Mouse (Mus musculus) neural tube, embryonic 12.5 days (tissue): Measurements from ENCODE around the gene Grk3. TPM values are rescaled to one million over a fixed set of nuclear protein-coding genes. Genes with fewer than 3 reads are reported as not detected.

ENCODE experiments used
- ATAC-seq: fragments of 200-750 bp; cut with Nextera tagmentation; 2 replicates; pipeline ENCODE4 v1.8.0; 2017; ENCODE audit warnings: low read depth, mild to moderate bottlenecking, moderate TSS enrichment, moderate library complexity; ENCODE audit not compliant: low FRiP score
- H3K27ac ChIP-seq: fragments of 300-500 bp; sonication (generic); 2 replicates; pipeline ENCODE4 v1.5.1; 2016
- H3K27me3 ChIP-seq: fragments of 300-500 bp; sonication (generic); replicated peaks from 2 replicates; pipeline ENCODE4 v1.6.1; 2016; ENCODE audit warnings: mild to moderate bottlenecking
- H3K36me3 ChIP-seq: fragments of 300-500 bp; sonication (generic); 2 replicates; pipeline ENCODE4 v1.6.1; 2016; ENCODE audit warnings: mild to moderate bottlenecking
- H3K4me1 ChIP-seq: fragments of 300-500 bp; sonication (generic); 2 replicates; pipeline ENCODE4 v1.6.1; 2016
- H3K4me2 ChIP-seq: fragments of 300-500 bp; sonication (generic); replicated peaks from 2 replicates; pipeline ENCODE4 v1.6.1; 2016; ENCODE audit warnings: mild to moderate bottlenecking
- H3K4me3 ChIP-seq: fragments of 300-500 bp; sonication (generic); 2 replicates; pipeline ENCODE4 v1.5.1; 2016
- H3K9ac ChIP-seq: fragments of 300-500 bp; sonication (generic); 2 replicates; pipeline ENCODE4 v1.6.1; 2016; ENCODE audit warnings: mild to moderate bottlenecking
- H3K9me3 ChIP-seq: fragments of 300-500 bp; sonication (generic); 2 replicates; pipeline ENCODE4 v1.6.1; 2016; ENCODE audit warnings: mild to moderate bottlenecking
- WGBS: fragments of 180-500 bp; shearing (Covaris S2); methylation state at CpG from one replicate; pipeline ENCODE4 v1.1.7; 2016; 5-methylcytosine and 5-hydroxymethylcytosine counted together
- polyA plus RNA-seq: library from polyadenylated mRNA; unstranded; fragments of >200 nt; fragmentation: Nextera tagmentation; extraction: Ambion mirVana; gene quantifications from 2 replicates; pipeline ENCODE4 v1.2.1, GENCODE M21; 2016

Grk3 gene
- polyA plus RNA-seq, 1 experiment from 2014 or later: 8.8 TPM

DNA sequence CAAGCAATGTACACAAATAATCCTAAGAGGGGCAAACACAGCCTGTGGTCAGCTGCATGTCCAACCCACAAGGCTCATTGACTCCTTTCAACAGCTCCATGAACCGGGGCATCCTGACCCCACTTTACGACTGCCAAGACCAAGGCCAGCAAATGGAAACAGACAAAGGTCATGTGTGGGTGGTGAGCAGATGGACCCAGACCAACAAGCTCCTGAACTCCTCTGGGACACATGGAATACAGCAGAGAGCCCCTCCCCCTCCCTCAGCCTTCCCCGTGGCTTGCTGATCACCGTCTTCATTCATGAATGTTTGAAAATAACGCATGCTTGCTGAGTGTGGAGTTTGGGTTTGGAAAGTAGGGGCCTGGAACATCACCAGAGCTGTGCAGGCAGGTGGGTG lies 57.3 kb downstream of the Grk3 start:
- H3K4me2 ChIP-seq: no peak overlapping the region
- H3K4me3 ChIP-seq: no peak overlapping the region
- WGBS: 45% methylated on average over 5 of the region's 5 CpGs
- no peak for ATAC-seq
- no peaks in the 10 kb centered on the region for H3K36me3 ChIP-seq
- no peak overlapping the region for H3K27ac ChIP-seq
- no peaks in the 10 kb centered on the region for H3K27me3 ChIP-seq
- peaks cover 17% of the 10 kb centered on the region for H3K4me1 ChIP-seq
- no peak overlapping the region for H3K9ac ChIP-seq
- no peaks in the 10 kb centered on the region for H3K9me3 ChIP-seq

DNA sequence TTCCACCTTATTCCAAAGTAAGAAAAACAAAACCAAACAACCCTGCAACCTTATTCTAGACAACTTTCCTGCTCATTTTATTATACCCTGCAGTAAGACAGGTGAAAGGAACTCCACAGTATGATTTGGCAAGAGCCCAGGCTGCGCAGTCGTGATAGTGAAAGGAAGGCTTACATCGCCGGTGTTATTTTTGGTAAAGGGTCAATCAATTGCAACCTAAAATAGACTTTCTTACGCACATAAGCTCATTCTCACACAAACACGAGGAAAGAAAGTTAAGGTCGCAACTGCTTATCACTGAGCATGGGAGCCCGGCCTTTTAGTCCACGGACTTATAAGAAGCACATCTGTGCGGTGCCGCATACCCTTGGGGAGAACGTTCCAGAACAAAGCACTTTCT lies 58.8 kb downstream of the Grk3 start:
- Histone ChIP-seq H3K9me3 (no peaks in the 10 kb centered on the region), H3K27me3 (no peaks in the 10 kb centered on the region), H3K9ac (no peak overlapping the region), H3K4me3 (no peak overlapping the region), H3K36me3 (no peaks in the 10 kb centered on the region), H3K4me1 (peaks cover 17% of the 10 kb centered on the region), H3K4me2 (no peak overlapping the region), H3K27ac (no peak overlapping the region)
- WGBS: 85% methylated on average over 12 of the region's 12 CpGs
- ATAC-seq: no peak

DNA sequence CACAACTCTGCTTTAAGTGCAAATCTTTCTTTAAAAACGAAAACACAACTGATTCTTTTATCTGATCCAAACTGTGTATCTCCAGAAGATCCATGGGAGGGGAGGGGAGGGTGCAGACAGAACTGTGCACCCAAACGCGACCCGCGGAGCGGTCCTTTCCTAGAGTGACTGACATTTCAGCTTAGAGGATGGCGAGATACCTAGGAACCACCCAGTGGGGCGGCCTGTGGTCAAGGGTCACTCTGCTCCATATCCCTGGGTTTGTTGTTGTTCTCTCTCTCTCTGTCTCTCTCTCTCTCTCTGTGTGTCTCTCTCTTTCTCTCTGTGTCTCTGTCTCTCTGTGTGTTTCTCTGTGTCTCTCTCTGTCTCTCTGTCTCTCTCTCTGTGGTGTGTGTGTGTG lies 59.2 kb downstream of the Grk3 start:
- no peak overlapping the region for H3K27ac ChIP-seq
- no peak overlapping the region for H3K4me3 ChIP-seq
- no peaks in the 10 kb centered on the region for H3K36me3 ChIP-seq
- no peaks in the 10 kb centered on the region for H3K27me3 ChIP-seq
- WGBS: 86% methylated on average over 8 of the region's 8 CpGs
- no peaks in the 10 kb centered on the region for H3K9me3 ChIP-seq
- ATAC-seq: no peak
- H3K4me1 ChIP-seq: peaks cover 17% of the 10 kb centered on the region
- no peak overlapping the region for H3K9ac ChIP-seq
- H3K4me2 ChIP-seq: no peak overlapping the region

DNA sequence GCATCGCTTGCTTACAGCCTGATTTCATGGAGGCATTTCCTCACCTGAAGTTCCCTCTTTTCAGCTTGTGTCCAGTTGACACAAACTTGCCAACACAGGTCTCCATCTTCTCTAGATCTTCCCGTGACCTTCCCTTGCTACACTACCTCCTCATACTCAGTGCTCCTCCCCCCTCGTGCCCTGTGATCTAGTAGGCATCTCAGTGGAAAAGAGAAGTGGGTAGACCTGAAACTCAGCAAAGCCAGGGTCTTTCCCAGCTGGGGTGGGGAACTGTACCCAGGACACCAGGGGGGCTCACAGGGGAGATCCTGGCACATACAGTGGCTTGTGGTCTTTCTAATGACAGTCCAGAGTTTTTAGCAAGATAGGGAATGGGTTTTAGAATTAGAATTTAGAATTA lies 64.7 kb downstream of the Grk3 start:
- no peak overlapping the region for H3K9ac ChIP-seq
- no peak overlapping the region for H3K4me2 ChIP-seq
- no peak for ATAC-seq
- H3K27me3 ChIP-seq: no peaks in the 10 kb centered on the region
- no peaks in the 10 kb centered on the region; the same call in 1 of the 2 replicates for H3K4me1 ChIP-seq
- 91% methylated on average over 3 of the region's 3 CpGs for WGBS
- H3K9me3 ChIP-seq: no peaks in the 10 kb centered on the region
- no peak overlapping the region for H3K4me3 ChIP-seq
- H3K36me3 ChIP-seq: no peaks in the 10 kb centered on the region
- H3K27ac ChIP-seq: no peak overlapping the region

DNA sequence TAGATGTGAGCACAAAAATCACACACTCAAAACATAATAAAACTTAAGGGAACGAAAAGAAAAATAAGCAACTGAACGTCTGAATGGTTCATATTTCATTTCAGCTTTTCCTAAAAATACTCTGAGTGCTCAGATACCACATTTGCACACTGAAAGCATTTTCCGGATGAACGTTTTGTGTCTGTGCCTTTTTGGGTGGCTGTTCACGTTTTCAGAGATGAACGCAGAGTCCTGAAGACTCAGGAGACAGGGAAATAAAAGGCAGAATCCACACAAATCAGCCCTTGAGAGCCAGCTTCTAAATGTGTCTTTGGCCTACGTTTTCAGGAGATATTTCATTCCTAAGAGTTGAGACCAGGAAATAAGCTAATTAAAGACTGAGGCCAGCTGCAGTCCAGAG lies 69.7 kb downstream of the Grk3 start:
- H3K9ac ChIP-seq: no peak overlapping the region
- WGBS: 79% methylated on average over 7 of the region's 7 CpGs
- ATAC-seq: no peak
- H3K4me2 ChIP-seq: no peak overlapping the region
- no peaks in the 10 kb centered on the region for H3K36me3 ChIP-seq
- H3K27me3 ChIP-seq: no peaks in the 10 kb centered on the region
- H3K9me3 ChIP-seq: no peaks in the 10 kb centered on the region
- no peak overlapping the region for H3K4me3 ChIP-seq
- no peak overlapping the region for H3K27ac ChIP-seq
- H3K4me1 ChIP-seq: no peaks in the 10 kb centered on the region

- 48% methylated on average over 7 of the region's 7 CpGs for WGBS
- ATAC-seq: no peak
- H3K4me3 ChIP-seq: no peak overlapping the region
- H3K9ac ChIP-seq: no peak overlapping the region
- H3K4me1 ChIP-seq: no peaks in the 10 kb centered on the region
- no peaks in the 10 kb centered on the region for H3K27me3 ChIP-seq
- H3K27ac ChIP-seq: no peak overlapping the region
- H3K9me3 ChIP-seq: no peaks in the 10 kb centered on the region
- no peak overlapping the region for H3K4me2 ChIP-seq
- H3K36me3 ChIP-seq: no peaks in the 10 kb centered on the region
Measured at GRCm38 (mm10) chr5:112942244-112942643, 73.3 kb downstream of the Grk3 start.

DNA sequence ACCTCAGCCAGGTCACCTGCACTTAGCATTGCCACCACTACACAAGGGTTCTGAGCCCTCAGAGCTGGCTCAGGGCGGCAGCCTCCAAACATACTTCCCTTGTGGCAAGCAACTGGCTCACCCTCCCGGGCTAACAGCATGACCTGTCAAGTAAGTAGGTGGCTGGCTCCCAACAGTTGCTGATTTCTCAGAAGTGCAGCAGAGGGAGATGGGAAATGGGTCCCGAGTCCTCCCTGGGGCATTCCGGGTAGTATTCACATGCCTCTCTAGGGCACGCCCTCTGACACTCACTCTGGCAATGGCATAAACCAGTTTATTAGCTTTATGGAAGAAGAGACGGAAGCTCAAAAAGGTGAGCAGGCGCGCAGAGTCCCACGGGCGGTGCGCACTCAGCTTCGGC lies 74.6 kb downstream of the Grk3 start:
- H3K9ac ChIP-seq: no peak overlapping the region
- H3K36me3 ChIP-seq: no peaks in the 10 kb centered on the region
- no peak for ATAC-seq
- no peak overlapping the region for H3K27ac ChIP-seq
- 92% methylated on average over 12 of the region's 12 CpGs for WGBS
- no peak overlapping the region for H3K4me2 ChIP-seq
- no peaks in the 10 kb centered on the region for H3K4me1 ChIP-seq
- H3K9me3 ChIP-seq: no peaks in the 10 kb centered on the region
- H3K4me3 ChIP-seq: no peak overlapping the region
- no peaks in the 10 kb centered on the region for H3K27me3 ChIP-seq

GRCm38 (mm10) chr5:112936632-112937031 lies 79.0 kb downstream of the Grk3 start:
- no peak for ATAC-seq
- H3K36me3 ChIP-seq: peaks cover 3% of the 10 kb centered on the region; the same call in 1 of the 2 replicates
- H3K9me3 ChIP-seq: no peaks in the 10 kb centered on the region
- H3K4me2 ChIP-seq: no peak overlapping the region
- H3K27ac ChIP-seq: no peak overlapping the region
- no peak overlapping the region for H3K4me3 ChIP-seq
- no peak overlapping the region for H3K9ac ChIP-seq
- WGBS: 87% methylated on average over 10 of the region's 10 CpGs
- H3K27me3 ChIP-seq: no peaks in the 10 kb centered on the region
- H3K4me1 ChIP-seq: peaks cover 5% of the 10 kb centered on the region; the same call in 1 of the 2 replicates

- no peak for ATAC-seq
Measured at GRCm38 (mm10) chr5:112935436-112935835, 80.2 kb downstream of the Grk3 start.

DNA sequence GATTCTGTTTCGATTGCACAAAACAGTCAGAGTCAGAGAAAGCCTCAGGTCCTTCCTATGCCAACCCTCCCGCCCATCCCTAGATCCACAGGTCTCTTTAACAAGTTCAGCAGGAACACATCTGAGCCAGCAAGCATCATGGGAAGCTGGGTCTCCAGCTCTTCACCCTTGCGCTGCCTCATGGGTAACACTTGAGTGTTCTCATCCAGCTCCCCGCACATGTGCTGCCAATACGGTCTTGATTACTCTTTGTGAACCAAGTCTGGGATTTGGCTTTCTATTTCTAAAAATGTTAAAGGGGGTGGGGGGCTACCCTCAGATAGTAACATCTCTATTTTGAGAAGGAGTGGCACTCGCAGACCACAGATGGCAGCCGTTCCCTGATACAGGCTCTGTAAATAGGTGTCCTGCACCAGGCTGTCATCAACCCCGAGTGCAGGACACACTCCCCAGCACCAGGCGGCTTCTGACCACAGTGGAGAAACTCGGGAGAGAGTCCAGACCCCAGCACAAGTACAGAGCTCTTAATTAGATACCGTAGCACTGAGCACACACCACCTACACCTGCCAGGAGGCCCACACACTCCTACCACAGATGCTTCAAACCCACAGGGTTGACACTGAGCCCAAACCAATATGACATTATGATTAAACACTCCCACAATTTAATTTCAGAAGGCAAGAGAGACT lies 82.6 kb downstream of the Grk3 start:
- WGBS: 80% methylated on average over 11 of the region's 11 CpGs
- Histone ChIP-seq H3K4me2 (no peak overlapping the region), H3K4me1 (peaks cover 7% of the 10 kb centered on the region; the same call in 1 of the 2 replicates), H3K27ac (no peak overlapping the region), H3K27me3 (no peaks in the 10 kb centered on the region), H3K9ac (no peak overlapping the region), H3K36me3 (peaks cover 3% of the 10 kb centered on the region; the same call in 1 of the 2 replicates), H3K4me3 (no peak overlapping the region), H3K9me3 (no peaks in the 10 kb centered on the region)
- no peak for ATAC-seq

More at GRCm38 (mm10) chr5:112935436-112935835, 80.2 kb downstream of the Grk3 start:
- H3K9me3 ChIP-seq: no peaks in the 10 kb centered on the region
- no peak overlapping the region for H3K27ac ChIP-seq
- H3K4me1 ChIP-seq: peaks cover 5% of the 10 kb centered on the region; the same call in 1 of the 2 replicates
- H3K4me3 ChIP-seq: no peak overlapping the region
- no peak overlapping the region for H3K4me2 ChIP-seq
- WGBS: 93% methylated on average over 8 of the region's 8 CpGs
- H3K36me3 ChIP-seq: peaks cover 3% of the 10 kb centered on the region; the same call in 1 of the 2 replicates
- H3K9ac ChIP-seq: no peak overlapping the region
- no peaks in the 10 kb centered on the region for H3K27me3 ChIP-seq

- WGBS: 79% methylated on average over 5 of the region's 5 CpGs
- peaks cover 9% of the 10 kb centered on the region; the same call in 1 of the 2 replicates for H3K4me1 ChIP-seq
- H3K27me3 ChIP-seq: no peaks in the 10 kb centered on the region
- no peak overlapping the region for H3K4me2 ChIP-seq
- H3K36me3 ChIP-seq: peaks cover 3% of the 10 kb centered on the region; the same call in 1 of the 2 replicates
- no peak overlapping the region for H3K4me3 ChIP-seq
- no peak for ATAC-seq
- no peak overlapping the region for H3K9ac ChIP-seq
- H3K9me3 ChIP-seq: no peaks in the 10 kb centered on the region
- no peak overlapping the region for H3K27ac ChIP-seq
Measured at GRCm38 (mm10) chr5:112931901-112932300, 83.7 kb downstream of the Grk3 start.

DNA sequence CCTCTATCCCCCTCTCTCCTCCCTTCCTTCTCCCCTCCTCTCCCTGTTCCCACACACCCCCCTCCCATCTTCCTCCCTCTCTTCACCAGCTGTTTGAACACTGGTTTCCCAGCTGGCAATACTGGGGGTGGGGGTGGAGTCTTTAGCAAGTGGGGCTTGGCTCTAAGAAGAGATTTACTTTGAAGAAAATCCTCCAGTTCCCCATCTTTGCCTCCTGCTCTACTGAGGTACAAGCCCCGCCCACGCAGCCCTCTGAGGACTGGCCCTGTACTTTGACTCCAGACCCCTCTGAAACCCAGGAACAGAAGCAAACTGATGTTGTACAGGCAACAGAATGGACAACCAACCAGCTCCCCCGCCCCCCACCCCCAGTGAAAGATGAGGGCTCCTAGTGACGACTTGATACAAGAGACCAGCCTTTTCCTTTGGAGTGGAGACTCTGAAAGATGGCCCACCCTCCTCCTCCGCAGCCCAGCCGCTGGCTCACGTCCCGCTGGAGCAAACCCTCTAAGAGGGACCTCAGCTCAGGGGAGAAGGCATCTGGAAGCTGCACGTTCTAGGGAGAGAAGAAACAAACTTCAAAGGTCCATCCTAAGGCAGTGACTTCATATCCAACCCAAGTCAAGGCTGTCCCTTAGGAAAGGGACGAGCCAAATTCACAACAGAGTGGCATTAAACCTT lies 87.2 kb downstream of the Grk3 start:
- 53% methylated on average over 10 of the region's 10 CpGs for WGBS
- Histone ChIP-seq H3K4me1 (peaks cover 4% of the 10 kb centered on the region; the same call in 1 of the 2 replicates), H3K9ac (no peak overlapping the region), H3K27me3 (no peaks in the 10 kb centered on the region), H3K27ac (no peak overlapping the region), H3K4me3 (no peak overlapping the region), H3K9me3 (no peaks in the 10 kb centered on the region), H3K36me3 (no peaks in the 10 kb centered on the region), H3K4me2 (no peak overlapping the region)
- ATAC-seq: no peak
